In the genomic region with DNA sequence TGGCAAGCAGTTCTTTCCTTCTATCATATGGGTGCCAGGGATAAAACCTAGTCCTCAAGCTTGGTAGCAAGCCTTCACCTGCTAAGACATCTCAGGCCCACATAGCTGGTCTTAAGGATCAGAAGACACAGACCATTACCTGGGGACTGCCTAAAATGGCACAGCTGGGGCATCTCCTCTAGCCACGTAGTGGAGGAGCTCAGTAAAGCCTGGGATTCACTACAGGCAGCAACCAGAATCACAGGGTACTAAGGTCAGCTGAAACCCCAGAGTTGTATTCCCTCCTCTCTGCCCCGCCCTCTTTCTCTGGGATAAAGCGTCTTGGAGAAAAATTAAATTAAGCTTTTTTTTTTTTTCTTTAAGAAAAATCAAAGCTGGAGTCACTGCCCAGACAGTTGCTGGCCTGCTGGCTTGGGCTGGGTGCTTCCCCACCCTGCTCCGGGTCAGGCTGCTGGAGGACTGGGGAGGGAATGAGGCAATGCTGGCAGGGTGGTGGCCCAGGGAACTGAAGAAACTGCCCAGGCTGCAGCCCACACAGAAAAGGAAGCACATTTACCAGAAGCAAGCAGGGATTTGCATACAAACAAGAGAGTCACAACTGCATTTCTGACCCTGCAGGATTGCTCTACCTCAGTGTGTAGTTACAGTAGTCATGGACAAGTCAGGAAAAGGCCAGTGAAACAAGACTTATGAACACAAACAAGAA, we compare ENCODE assay signal across 11 mouse cellular contexts. TPM values are rescaled to one million over a fixed set of nuclear protein-coding genes. Genes with fewer than 3 reads are reported as not detected.
DNase-seq lines count a peak whose midpoint lies in the region; ATAC-seq lines count a peak whose summit lies in the region.
"Had no signal": no experiment of that assay in that cellular context is flagged by ENCODE, and none has a peak within 500 bp of the region (broad histone marks: within the 10 kb centered on the region; RNA-seq: fewer than 3 reads in every experiment).

No protein-coding gene starts in this region.

- H3K4me1 ChIP-seq in liver, embryonic 11.5 days (replicated peaks; ENCODE audit: control insufficient read depth, insufficient read depth, low read length) = no peaks in the 10 kb centered on the region
- H3K4me1 ChIP-seq in intestine, embryonic 14.5 days (replicated peaks; ENCODE audit: control insufficient read depth, insufficient read depth, low read length) = no peaks in the 10 kb centered on the region; the same call in 1 of the 2 replicates
- no peaks in the 10 kb centered on the region for H3K4me1 ChIP-seq in hindbrain, embryonic 11.5 days (replicated peaks; ENCODE audit: control insufficient read depth, insufficient read depth, low read length)
- no peaks in the 10 kb centered on the region for H3K4me1 ChIP-seq in hindbrain, embryonic 10.5 days (replicated peaks)
- H3K4me1 ChIP-seq: midbrain, embryonic 13.5 days had no signal

- no peak overlapping the region for H3K27ac ChIP-seq in liver, embryonic 11.5 days (ENCODE audit: low read depth, low read length)
- H3K27ac ChIP-seq in intestine, embryonic 14.5 days (ENCODE audit: low read depth) = no peak overlapping the region
- H3K27ac ChIP-seq in hindbrain, embryonic 11.5 days (ENCODE audit: low read depth, low read length) = no peak overlapping the region
- H3K27ac ChIP-seq in hindbrain, embryonic 10.5 days = no peak overlapping the region
- H3K27ac ChIP-seq: midbrain, embryonic 13.5 days had no signal

- H3K9me3 ChIP-seq in liver, embryonic 11.5 days (ENCODE audit: control insufficient read depth, low read length) = no peaks in the 10 kb centered on the region
- H3K9me3 ChIP-seq in intestine, embryonic 14.5 days (ENCODE audit: control insufficient read depth, low read length) = no peaks in the 10 kb centered on the region
- no peaks in the 10 kb centered on the region for H3K9me3 ChIP-seq in hindbrain, embryonic 11.5 days (ENCODE audit: control insufficient read depth, low read length)
- no peaks in the 10 kb centered on the region for H3K9me3 ChIP-seq in hindbrain, embryonic 10.5 days
- H3K9me3 ChIP-seq: midbrain, embryonic 13.5 days had no signal

- no peak for ATAC-seq in liver, embryonic 11.5 days (replicated peaks; ENCODE audit: low FRiP score)
- peak; percentile 49; the same call in 1 of the 2 replicates for ATAC-seq in intestine, embryonic 14.5 days (replicated peaks; ENCODE audit: low FRiP score, low TSS enrichment, low read depth)
- peak; percentile 96 for ATAC-seq in megakaryocyte progenitor cell, adult 5-6 weeks (replicated peaks; ENCODE audit: poor library complexity)
- no peak for ATAC-seq in cerebellum, adult (ENCODE audit: insufficient number of reproducible peaks, low FRiP score, low TSS enrichment)
- ATAC-seq in hindbrain, embryonic 11.5 days (ENCODE audit: low FRiP score) = no peak
- ATAC-seq: inflammation-experienced regulatory T-cells, adult 6 months; midbrain, embryonic 13.5 days had no signal

- WGBS in liver, embryonic 11.5 days = 58% methylated on average over 4 of the region's 4 CpGs
- WGBS in intestine, embryonic 14.5 days = 47% methylated on average over 4 of the region's 4 CpGs
- 62% methylated on average over 4 of the region's 4 CpGs for WGBS in hindbrain, embryonic 11.5 days
- WGBS in hindbrain, embryonic 10.5 days = 69% methylated on average over 4 of the region's 4 CpGs

- no peaks in the 10 kb centered on the region for H3K27me3 ChIP-seq in liver, embryonic 11.5 days (replicated peaks; ENCODE audit: control insufficient read depth, insufficient read depth, low read length)
- no peaks in the 10 kb centered on the region for H3K27me3 ChIP-seq in intestine, embryonic 14.5 days (replicated peaks; ENCODE audit: control insufficient read depth, insufficient read depth, low read length)
- H3K27me3 ChIP-seq in hindbrain, embryonic 11.5 days (ENCODE audit: control insufficient read depth, insufficient read depth, low read length) = no peaks in the 10 kb centered on the region
- no peaks in the 10 kb centered on the region for H3K27me3 ChIP-seq in hindbrain, embryonic 10.5 days (ENCODE audit: insufficient read depth, poor library complexity, severe bottlenecking)
- H3K27me3 ChIP-seq: midbrain, embryonic 13.5 days had no signal

- H3K4me3 ChIP-seq in liver, embryonic 11.5 days (ENCODE audit: low read depth, low read length) = no peak overlapping the region
- H3K4me3 ChIP-seq in intestine, embryonic 14.5 days (ENCODE audit: low read depth, low read length) = no peak overlapping the region
- no peak overlapping the region for H3K4me3 ChIP-seq in hindbrain, embryonic 11.5 days (ENCODE audit: low read depth, low read length)
- no peak overlapping the region for H3K4me3 ChIP-seq in hindbrain, embryonic 10.5 days
- H3K4me3 ChIP-seq: midbrain, embryonic 13.5 days had no signal

- no peak overlapping the region for H3K4me2 ChIP-seq in liver, embryonic 11.5 days
- H3K4me2 ChIP-seq in intestine, embryonic 14.5 days (ENCODE audit: low read length) = no peak overlapping the region
- no peak overlapping the region for H3K4me2 ChIP-seq in hindbrain, embryonic 11.5 days (replicated peaks; ENCODE audit: low read depth, low read length)
- H3K4me2 ChIP-seq: midbrain, embryonic 13.5 days had no signal

- DNase-seq in liver = peak; percentile 12
- DNase-seq in liver, embryonic 11.5 days (ENCODE audit: low spot score) = no peak
- DNase-seq in fibroblast of lung, adult 2 months (ENCODE audit: low read depth) = peak; percentile 66
- DNase-seq in intestine, embryonic 14.5 days (ENCODE audit: low spot score) = peak; percentile 59
- no peak for DNase-seq in hindbrain, embryonic 11.5 days (ENCODE audit: low spot score)
- no peak for DNase-seq in hindbrain, embryonic 10.5 days (ENCODE audit: low spot score)
- DNase-seq: thymus, postnatal 4 days had no signal

- H3K9ac ChIP-seq in liver, embryonic 11.5 days (ENCODE audit: low read depth, low read length) = no peak overlapping the region
- no peak overlapping the region for H3K9ac ChIP-seq in intestine, embryonic 14.5 days (ENCODE audit: low read length)
- no peak overlapping the region for H3K9ac ChIP-seq in hindbrain, embryonic 11.5 days (ENCODE audit: low read depth, low read length)
- H3K9ac ChIP-seq: midbrain, embryonic 13.5 days had no signal

- H3K36me3 ChIP-seq in liver, embryonic 11.5 days (ENCODE audit: control insufficient read depth, insufficient read depth, low read length) = no peaks in the 10 kb centered on the region
- H3K36me3 ChIP-seq in intestine, embryonic 14.5 days (ENCODE audit: control insufficient read depth, insufficient read depth, low read length) = no peaks in the 10 kb centered on the region
- H3K36me3 ChIP-seq in hindbrain, embryonic 11.5 days (ENCODE audit: control insufficient read depth, insufficient read depth, low read length) = no peaks in the 10 kb centered on the region
- no peaks in the 10 kb centered on the region for H3K36me3 ChIP-seq in hindbrain, embryonic 10.5 days
- H3K36me3 ChIP-seq: midbrain, embryonic 13.5 days had no signal

RNA-seq across cellular contexts. Expression of a gene that starts 24.6 kb away (rescaled TPM):
- polyA plus RNA-seq in liver, embryonic 11.5 days (2014; fragmentation: Nextera tagmentation; extraction: Ambion mirVana) = 16.4 and 17.4 TPM in 2 replicates
- polyA plus RNA-seq in intestine, embryonic 14.5 days (2014; fragmentation: Nextera tagmentation; extraction: Ambion mirVana) = 13.0 and 17.0 TPM in 2 replicates
- total RNA-seq in megakaryocyte progenitor cell, adult 5-6 weeks (2015) = 8.3 and 9.3 TPM in 2 replicates
- total RNA-seq in megakaryocyte progenitor cell, adult 5-6 weeks (2017) = 4.9 and 5.0 TPM in 2 replicates
- polyA plus RNA-seq in hindbrain, embryonic 11.5 days (2014; fragmentation: Nextera tagmentation; extraction: Ambion mirVana) = 11.6 and 14.9 TPM in 2 replicates
- polyA plus RNA-seq in hindbrain, embryonic 10.5 days (2016; fragmentation: Nextera tagmentation; extraction: Ambion mirVana) = 11.7 and 15.2 TPM in 2 replicates

RNA-seq across cellular contexts. Expression of a gene that starts 24.7 kb away (rescaled TPM):
- 92.6 and 93.0 TPM in 2 replicates for polyA plus RNA-seq in liver, embryonic 11.5 days (2014; fragmentation: Nextera tagmentation; extraction: Ambion mirVana)
- 84.5 and 96.8 TPM in 2 replicates for polyA plus RNA-seq in intestine, embryonic 14.5 days (2014; fragmentation: Nextera tagmentation; extraction: Ambion mirVana)
- 32.4 and 37.6 TPM in 2 replicates for total RNA-seq in megakaryocyte progenitor cell, adult 5-6 weeks (2015)
- 61.0 and 61.2 TPM in 2 replicates for total RNA-seq in megakaryocyte progenitor cell, adult 5-6 weeks (2017)
- polyA plus RNA-seq in hindbrain, embryonic 11.5 days (2014; fragmentation: Nextera tagmentation; extraction: Ambion mirVana) = 72.8 and 73.3 TPM in 2 replicates
- polyA plus RNA-seq in hindbrain, embryonic 10.5 days (2016; fragmentation: Nextera tagmentation; extraction: Ambion mirVana) = 73.4 and 96.5 TPM in 2 replicates

Comparison
In these comparisons a context has a peak if more than half of its experiments do, and no peak if none do; other contexts are left out.
1. DNase-seq: peak in liver (single experiment), fibroblast of lung, adult 2 months (single experiment) and intestine, embryonic 14.5 days (single experiment); none in liver, embryonic 11.5 days (single experiment), hindbrain, embryonic 11.5 days (single experiment) and hindbrain, embryonic 10.5 days (single experiment).
2. ATAC-seq: peak in intestine, embryonic 14.5 days (single experiment) and megakaryocyte progenitor cell, adult 5-6 weeks (single experiment); none in liver, embryonic 11.5 days (single experiment), cerebellum, adult (single experiment) and hindbrain, embryonic 11.5 days (single experiment).